Mouse (Mus musculus): ENCODE data around the gene Cops7b.
"Not testable (repeated sequence)": the region's sequence is repeated elsewhere in the genome, so short reads cannot be mapped to it uniquely, and the experiment has no call there.

Gene Cops7b

GRCm38 (mm10) chr1:86582451-86583096 is at the start of gene Cops7b, which contains the start of gene Pde6d:
Gene Cops7b, plus strand, starts transcription at chr1:86582904.
Gene Pde6d, minus strand, starts transcription at chr1:86582629.
- DNase-seq (ENCODE audit: low spot score), result peak; percentile 97

- DNase-seq (ENCODE audit: low spot score), result no peak
Measured at GRCm38 (mm10) chr1:86533411-86534130, 49.1 kb upstream of the Cops7b start.

GRCm38 (mm10) chr1:86538383-86538782 is 44.3 kb upstream of the Cops7b start:
- no peak for DNase-seq (ENCODE audit: low spot score)

- DNase-seq (ENCODE audit: low spot score), result not testable (repeated sequence)
Measured at GRCm38 (mm10) chr1:86539583-86539982, 43.1 kb upstream of the Cops7b start.

- DNase-seq (ENCODE audit: low spot score), result no peak
Measured at GRCm38 (mm10) chr1:86542584-86542983, 40.1 kb upstream of the Cops7b start.

- no peak for DNase-seq (ENCODE audit: low spot score)
Measured at GRCm38 (mm10) chr1:86546797-86547196, 35.9 kb upstream of the Cops7b start.

GRCm38 (mm10) chr1:86551299-86551698 is 31.4 kb upstream of the Cops7b start:
- no peak for DNase-seq (ENCODE audit: low spot score)

- no peak for DNase-seq (ENCODE audit: low spot score)
Measured at GRCm38 (mm10) chr1:86551877-86552276, 30.8 kb upstream of the Cops7b start.

- no peak for DNase-seq (ENCODE audit: low spot score)
Measured at GRCm38 (mm10) chr1:86555665-86556064, 27.0 kb upstream of the Cops7b start.

GRCm38 (mm10) chr1:86557872-86558271 is 24.8 kb upstream of the Cops7b start:
- DNase-seq (ENCODE audit: low spot score), result peak; percentile 39

- DNase-seq (ENCODE audit: low spot score), result no peak
Measured at GRCm38 (mm10) chr1:86559232-86559631, 23.5 kb upstream of the Cops7b start.

GRCm38 (mm10) chr1:86562663-86563062 is 20.0 kb upstream of the Cops7b start:
- no peak for DNase-seq (ENCODE audit: low spot score)

- no peak for DNase-seq (ENCODE audit: low spot score)
Measured at GRCm38 (mm10) chr1:86568409-86568808, 14.3 kb upstream of the Cops7b start.

- DNase-seq (ENCODE audit: low spot score), result no peak
Measured at GRCm38 (mm10) chr1:86569292-86569860, 13.3 kb upstream of the Cops7b start.

- no peak for DNase-seq (ENCODE audit: low spot score)
Measured at GRCm38 (mm10) chr1:86571381-86571780, 11.3 kb upstream of the Cops7b start.

- no peak for DNase-seq (ENCODE audit: low spot score)
Measured at GRCm38 (mm10) chr1:86571941-86572340, 10.8 kb upstream of the Cops7b start.

GRCm38 (mm10) chr1:86580426-86580825 is 2.3 kb upstream of the Cops7b start:
- DNase-seq (ENCODE audit: low spot score), result no peak

GRCm38 (mm10) chr1:86581692-86582450 is 833 bp upstream of the Cops7b start:
- no peak for DNase-seq (ENCODE audit: low spot score)

GRCm38 (mm10) chr1:86583709-86584108 is 1.0 kb downstream of the Cops7b start:
- no peak for DNase-seq (ENCODE audit: low spot score)

- DNase-seq (ENCODE audit: low spot score), result peak; percentile 68
Measured at GRCm38 (mm10) chr1:86586992-86587391, 4.3 kb downstream of the Cops7b start.

GRCm38 (mm10) chr1:86594539-86594938 is 11.8 kb downstream of the Cops7b start:
- DNase-seq (ENCODE audit: low spot score), result no peak

- no peak for DNase-seq (ENCODE audit: low spot score)
Measured at GRCm38 (mm10) chr1:86595315-86595714, 12.6 kb downstream of the Cops7b start.
